Mouse (Mus musculus): Measurements from ENCODE around the gene Extl1.

Extl1 gene

GRCm38 (mm10) chr4:134311784-134312183 lies 71.9 kb downstream of the Extl1 start:
- DNase-seq, result no peak

GRCm38 (mm10) chr4:134310656-134311055 lies 73.0 kb downstream of the Extl1 start:
- no peak for DNase-seq

- DNase-seq, result no peak
These were observed 73.5 kb downstream of the Extl1 start for GRCm38 (mm10) chr4:134310106-134310505.

- DNase-seq, result peak; percentile 87 to 94
These were observed 76.1 kb downstream of the Extl1 start for GRCm38 (mm10) chr4:134307367-134308072.

GRCm38 (mm10) chr4:134306963-134307362 lies 76.7 kb downstream of the Extl1 start:
- DNase-seq, result no peak

Measured in lung, postnatal 4 days (tissue).